Mouse (Mus musculus): ENCODE data around the gene Mylk4. TPM values are rescaled to one million over a fixed set of nuclear protein-coding genes. Genes with fewer than 3 reads are reported as not detected.

Gene Mylk4
- total and polyA plus RNA-seq, 3 experiments = 0.04 TPM; not detected in 2

DNA sequence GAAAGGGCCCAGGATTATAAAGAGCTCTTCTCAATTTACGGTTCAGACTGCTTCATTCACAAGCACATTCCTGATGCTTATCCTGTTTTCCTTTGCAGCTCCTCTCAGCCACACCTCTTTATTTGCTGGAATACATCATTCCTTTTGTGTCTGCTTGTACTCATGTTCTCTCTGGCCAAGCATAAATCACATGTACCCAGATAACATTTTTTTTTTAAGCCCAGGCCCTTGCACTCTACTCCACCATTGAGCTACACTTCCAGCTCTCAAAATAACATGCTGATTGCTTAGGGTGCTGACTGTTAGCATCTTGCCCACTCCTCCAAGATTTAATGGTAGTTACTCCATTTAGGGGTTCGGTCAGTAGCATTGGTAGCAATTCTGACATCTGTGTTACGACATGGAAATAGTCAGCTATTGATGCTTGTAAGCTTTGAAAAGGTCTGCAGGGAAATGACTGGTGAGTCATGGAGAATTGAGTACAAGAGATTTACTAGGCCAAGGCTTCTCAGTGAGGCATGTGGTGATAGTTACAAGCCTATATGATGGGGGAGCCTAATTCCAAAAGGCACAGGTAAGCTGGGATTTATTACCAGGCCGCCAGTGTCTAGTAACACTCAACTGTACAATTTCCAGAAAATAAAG is 20.1 kb upstream of the Mylk4 start:
- Histone ChIP-seq H3K27me3 (replicated peaks) (no peaks in the 10 kb centered on the region), H3K4me1 (ENCODE audit: control insufficient read depth in 1 of 2, insufficient read depth in 2 of 2) (peaks cover 3 to 32% of the 10 kb centered on the region in 2 experiments; a peak in 3 of 4 replicates), H3K9me3 (replicated peaks; ENCODE audit: low read length) (no peaks in the 10 kb centered on the region), H3K4me2 (ENCODE audit: insufficient read depth, low read depth, poor library complexity, severe bottlenecking) (peak overlapping the region; percentile 97), H3K36me3 (replicated peaks in 1 of 2; ENCODE audit: control insufficient read depth in 1 of 2, insufficient read depth in 1 of 2, low read length in 1 of 2) (peaks cover 17 to 49% of the 10 kb centered on the region in 2 experiments), H3K27ac (ENCODE audit: insufficient read depth, low read depth) (no peak overlapping the region), H3K9ac (ENCODE audit: insufficient read depth, low read depth) (peak overlapping the region; percentile 66), H3K79me2 (replicated peaks; ENCODE audit: control insufficient read depth, extremely low read depth, insufficient read depth, poor library complexity, severe bottlenecking) (peaks cover 26% of the 10 kb centered on the region), H3K4me3 (replicated peaks in 1 of 3; ENCODE audit: low read depth in 2 of 3, low read length in 2 of 3, poor library complexity in 1 of 3) (peak overlapping the region; percentile 23 to 99 (median 83))
- dilution Hi-C loops (cut with MboI; ENCODE audit: extremely low pct_ligation_motif_present, extremely low pct_unique_long_range_greater_than_20kb, low sequenced_read_pairs) (no loop called here), in situ Hi-C loops (cut with MboI; ENCODE audit: low pct_ligation_motif_present, low pct_unique_long_range_greater_than_20kb, low sequenced_read_pairs) (no loop called here)
- TF ChIP-seq CHD2 (IDR thresholded peaks at IDR 0.05; ENCODE audit: low read length) (no peak), MAZ (IDR thresholded peaks at IDR 0.05; ENCODE audit: low read depth, low read length) (no peak), BHLHE40 (IDR thresholded peaks at IDR 0.05; ENCODE audit: low read depth, low read length) (no peak), RAD21 (IDR thresholded peaks at IDR 0.05; ENCODE audit: low read depth, low read length) (no peak), JUND (conservative IDR thresholded peaks at IDR 0.05; ENCODE audit: low read depth, low read length) (no peak), MYC (IDR thresholded peaks at IDR 0.05; ENCODE audit: low read depth, low read length) (no peak), IRF4 (IDR thresholded peaks at IDR 0.05; ENCODE audit: low read depth, low read length) (no peak), JUN (IDR thresholded peaks at IDR 0.05; ENCODE audit: insufficient read depth, low read depth, low read length) (no peak), TBP (conservative IDR thresholded peaks at IDR 0.05; ENCODE audit: low read depth, low read length) (no peak), ZMIZ1 (IDR thresholded peaks at IDR 0.05; ENCODE audit: low read depth, low read length) (no peak), EP300 (IDR thresholded peaks at IDR 0.05; ENCODE audit: low read length) (no peak), ZNF384 (IDR thresholded peaks at IDR 0.05; ENCODE audit: low read depth, low read length) (no peak), KAT2A (IDR thresholded peaks at IDR 0.05; ENCODE audit: insufficient replicate concordance, low read length) (no peak), NELFE (IDR thresholded peaks at IDR 0.05; ENCODE audit: low read depth, low read length) (no peak), MEF2A (IDR thresholded peaks at IDR 0.05; ENCODE audit: borderline replicate concordance, low read depth, low read length) (no peak), POLR2A (IDR thresholded peaks at IDR 0.05; ENCODE audit: low read depth, low read length) (no peak), MAFK (IDR thresholded peaks at IDR 0.05; ENCODE audit: insufficient replicate concordance, low read length) (no peak)
- DNase-seq (ENCODE audit: extremely low read depth) = no peak

GRCm38 (mm10) chr13:32802259-32803081 is 18.7 kb upstream of the Mylk4 start, which contains the start of gene D930007J09Rik:
D930007J09Rik (minus strand) TSS chr13:32802849.
- in situ Hi-C loops (cut with MboI; ENCODE audit: low pct_ligation_motif_present, low pct_unique_long_range_greater_than_20kb, low sequenced_read_pairs) (no loop called here), dilution Hi-C loops (cut with MboI; ENCODE audit: extremely low pct_ligation_motif_present, extremely low pct_unique_long_range_greater_than_20kb, low sequenced_read_pairs) (no loop called here)
- H3K9me3 ChIP-seq (replicated peaks; ENCODE audit: low read length) = no peaks in the 10 kb centered on the region
- peak within 1 kb of the TSS; percentile 66 for H3K9ac ChIP-seq (ENCODE audit: insufficient read depth, low read depth)
- peaks cover 12 to 35% of the 10 kb centered on the region in 2 experiments for H3K36me3 ChIP-seq (replicated peaks in 1 of 2; ENCODE audit: control insufficient read depth in 1 of 2, insufficient read depth in 1 of 2, low read length in 1 of 2)
- peak within 1 kb of the TSS; percentile 97 for H3K4me2 ChIP-seq (ENCODE audit: insufficient read depth, low read depth, poor library complexity, severe bottlenecking)
- no peaks in the 10 kb centered on the region for H3K27me3 ChIP-seq (replicated peaks)
- peaks cover 22% of the 10 kb centered on the region for H3K79me2 ChIP-seq (replicated peaks; ENCODE audit: control insufficient read depth, extremely low read depth, insufficient read depth, poor library complexity, severe bottlenecking)
- peak within 1 kb of the TSS; percentile 83 to 99 (median 97) for H3K4me3 ChIP-seq (replicated peaks in 1 of 3; ENCODE audit: low read depth in 2 of 3, low read length in 2 of 3, poor library complexity in 1 of 3)
- peaks cover 3 to 35% of the 10 kb centered on the region in 2 experiments; a peak in 3 of 4 replicates for H3K4me1 ChIP-seq (ENCODE audit: control insufficient read depth in 1 of 2, insufficient read depth in 2 of 2)
- TF ChIP-seq UBTF (IDR thresholded peaks at IDR 0.05; ENCODE audit: low read depth, low read length) = peak; percentile 44; the same call in 1 of the 2 replicates
- no peak for TF ChIP-seq RAD21 (IDR thresholded peaks at IDR 0.05; ENCODE audit: low read depth, low read length)
- TF ChIP-seq NRF1 (IDR thresholded peaks at IDR 0.05; ENCODE audit: low read depth, low read length) = peak; percentile 35; the same call in 1 of the 2 replicates
- peak within 1 kb of the TSS; percentile 16 for H3K27ac ChIP-seq (ENCODE audit: insufficient read depth, low read depth)
- DNase-seq (ENCODE audit: extremely low read depth) = no peak
